Mouse (Mus musculus) liver, embryonic 13.5 days (tissue): ENCODE measurements around the gene Nrsn2. TPM values are rescaled to one million over a fixed set of nuclear protein-coding genes. Genes with fewer than 3 reads are reported as not detected.

Source experiments
- ATAC-seq: fragments of 200-750 bp; cut with Nextera tagmentation; 2 replicates; pipeline ENCODE4 v1.8.0; 2017; ENCODE audit warnings: low read depth, mild to moderate bottlenecking, moderate number of reproducible peaks, moderate library complexity
- DNase-seq: peaks from one replicate; pipeline ENCODE4 v3.0.0; 2022
- H3K27ac ChIP-seq: fragments of 300-500 bp; sonication (generic); 2 replicates; pipeline ENCODE4 v1.5.1; 2015; ENCODE audit warnings: moderate library complexity, mild to moderate bottlenecking, inconsistent platforms
- H3K27me3 ChIP-seq: fragments of 300-500 bp; sonication (generic); 2 replicates; pipeline ENCODE4 v1.6.1; 2015; ENCODE audit warnings: mild to moderate bottlenecking, inconsistent platforms
- H3K36me3 ChIP-seq: fragments of 300-500 bp; sonication (generic); 2 replicates; pipeline ENCODE4 v1.6.1; 2015; ENCODE audit warnings: mild to moderate bottlenecking, inconsistent platforms
- H3K4me1 ChIP-seq: fragments of 300-500 bp; sonication (generic); replicated peaks from 2 replicates; pipeline ENCODE4 v1.6.1; 2015; ENCODE audit warnings: inconsistent platforms
- H3K4me2 ChIP-seq: fragments of 300-500 bp; sonication (generic); 2 replicates; pipeline ENCODE4 v1.6.1; 2015; ENCODE audit warnings: inconsistent platforms, mild to moderate bottlenecking, moderate library complexity
- H3K4me3 ChIP-seq: fragments of 300-500 bp; sonication (generic); replicated peaks from 2 replicates; pipeline ENCODE4 v1.5.1; 2015; ENCODE audit warnings: mild to moderate bottlenecking, inconsistent platforms
- H3K9ac ChIP-seq: fragments of 300-500 bp; sonication (generic); 2 replicates; pipeline ENCODE4 v1.6.1; 2015; ENCODE audit warnings: mild to moderate bottlenecking, inconsistent platforms
- H3K9me3 ChIP-seq: fragments of 300-500 bp; sonication (generic); replicated peaks from 2 replicates; pipeline ENCODE4 v1.6.1; 2016; ENCODE audit warnings: inconsistent platforms
- WGBS: fragments of 180-500 bp; shearing (Covaris S2); methylation state at CpG from one replicate; pipeline ENCODE4 v1.1.7; 2015; ENCODE audit not compliant: insufficient replicate concordance; 5-methylcytosine and 5-hydroxymethylcytosine counted together
- polyA plus RNA-seq: library from polyadenylated mRNA; unstranded; fragments of >200 nt; fragmentation: Nextera tagmentation; extraction: Ambion mirVana; gene quantifications from 2 replicates; pipeline ENCODE4 v1.2.1, GENCODE M21; 2015

The Nrsn2 gene
- polyA plus RNA-seq, 1 experiment from 2014 or later: 0.07 TPM

- Histone ChIP-seq H3K27ac (no peak overlapping the region), H3K9me3 (no peaks in the 10 kb centered on the region), H3K4me3 (no peak overlapping the region), H3K9ac (no peak overlapping the region), H3K36me3 (peaks cover 94% of the 10 kb centered on the region), H3K27me3 (no peaks in the 10 kb centered on the region), H3K4me2 (no peak overlapping the region), H3K4me1 (peaks cover 7% of the 10 kb centered on the region)
- WGBS: 84% methylated on average over 14 of the region's 14 CpGs
- ATAC-seq: no peak
- no peak for DNase-seq
These were observed 52.5 kb downstream of the Nrsn2 start for GRCm38 (mm10) chr2:152323971-152324370.

- DNase-seq (no peak), ATAC-seq (no peak)
- Histone ChIP-seq H3K9ac (no peak overlapping the region), H3K36me3 (peaks cover 97% of the 10 kb centered on the region), H3K27ac (no peak overlapping the region), H3K9me3 (no peaks in the 10 kb centered on the region), H3K4me2 (no peak overlapping the region), H3K27me3 (no peaks in the 10 kb centered on the region), H3K4me1 (no peaks in the 10 kb centered on the region), H3K4me3 (no peak overlapping the region)
- WGBS: 80% methylated on average over 6 of the region's 6 CpGs
These were observed 54.2 kb downstream of the Nrsn2 start for GRCm38 (mm10) chr2:152322198-152322597.

- 76% methylated on average over 5 of the region's 5 CpGs for WGBS
- no peaks in the 10 kb centered on the region for H3K4me1 ChIP-seq
- H3K27ac ChIP-seq: no peak overlapping the region
- DNase-seq: no peak
- H3K4me3 ChIP-seq: no peak overlapping the region
- no peak overlapping the region for H3K9ac ChIP-seq
- no peak for ATAC-seq
- H3K36me3 ChIP-seq: peaks cover 97% of the 10 kb centered on the region
- no peak overlapping the region for H3K4me2 ChIP-seq
- H3K27me3 ChIP-seq: no peaks in the 10 kb centered on the region
- no peaks in the 10 kb centered on the region for H3K9me3 ChIP-seq
These were observed 54.9 kb downstream of the Nrsn2 start for GRCm38 (mm10) chr2:152321558-152321957.

Other genes with a start within 250 kb of the Nrsn2 start
- 0.27 and 0.33 TPM in 2 replicates for gene Tcf15, start 233.1 kb downstream of the Nrsn2 start, polyA plus RNA-seq
- 51.5 and 53.3 TPM in 2 replicates for gene Csnk2a1, start 149.8 kb downstream of the Nrsn2 start, polyA plus RNA-seq
- gene Tbc1d20, start 82.8 kb downstream of the Nrsn2 start, polyA plus RNA-seq: 10.9 and 11.4 TPM in 2 replicates
- gene Rbck1, start 44.0 kb downstream of the Nrsn2 start, polyA plus RNA-seq: 52.2 and 52.4 TPM in 2 replicates
- 2.7 and 3.3 TPM in 2 replicates for gene Trib3, start 32.6 kb downstream of the Nrsn2 start, polyA plus RNA-seq
- 1.6 TPM in 2 replicates for gene Sox12, start 21.4 kb upstream of the Nrsn2 start, polyA plus RNA-seq
- gene Zcchc3, start 38.4 kb upstream of the Nrsn2 start, polyA plus RNA-seq: 14.0 and 16.2 TPM in 2 replicates
- 0.21 and 0.27 TPM in 2 replicates for gene 6820408C15Rik, start 38.9 kb upstream of the Nrsn2 start, polyA plus RNA-seq
- not detected in 2 replicates for gene Defb23, start 88.0 kb upstream of the Nrsn2 start, polyA plus RNA-seq
- gene Defb20, start 100.4 kb upstream of the Nrsn2 start, polyA plus RNA-seq: not detected in 2 replicates
- not detected in 2 replicates for gene Defb22, start 113.5 kb upstream of the Nrsn2 start, polyA plus RNA-seq
- gene Defb26, start 135.1 kb upstream of the Nrsn2 start, polyA plus RNA-seq: not detected in 2 replicates
- gene Defb28, start 141.6 kb upstream of the Nrsn2 start, polyA plus RNA-seq: not detected in 2 replicates
- not detected in 2 replicates for gene Defb29, start 163.5 kb upstream of the Nrsn2 start, polyA plus RNA-seq
- gene Gm17416, start 192.7 kb upstream of the Nrsn2 start, polyA plus RNA-seq: not detected in 2 replicates
- not detected in 2 replicates for gene Defb21, start 196.1 kb upstream of the Nrsn2 start, polyA plus RNA-seq
- not detected in 2 replicates for gene Defb19, start 203.7 kb upstream of the Nrsn2 start, polyA plus RNA-seq
- not detected in 2 replicates for gene Defb45, start 222.8 kb upstream of the Nrsn2 start, polyA plus RNA-seq
- not detected in 2 replicates for gene Defb36, start 227.7 kb upstream of the Nrsn2 start, polyA plus RNA-seq
- not detected in 2 replicates for gene Defb25, start 246.4 kb upstream of the Nrsn2 start, polyA plus RNA-seq